Mouse (Mus musculus) thymus, adult 2 months (tissue): Measurements from ENCODE around the gene Bphl.

Experiments used
- CTCF ChIP-seq: fragments of 200-500 bp; IDR thresholded peaks from 2 replicates; pipeline ENCODE4 v1.5.1; 2012; ENCODE audit warnings: mild to moderate bottlenecking, control low read depth, low read length, moderate library complexity, borderline replicate concordance; ENCODE audit not compliant: control insufficient read depth, poor library complexity, insufficient read depth; ENCODE audit errors: extremely low read depth
- POLR2A ChIP-seq: fragments of 200-500 bp; IDR thresholded peaks from 2 replicates; pipeline ENCODE4 v1.6.1; 2012; ENCODE audit warnings: mild to moderate bottlenecking, low read length, control low read depth, moderate library complexity; ENCODE audit not compliant: control insufficient read depth, poor library complexity, insufficient read depth; ENCODE audit errors: extremely low read depth

GRCm38 (mm10) chr13:34109677-34110058 lies 72.3 kb downstream of the Bphl start:
- TF ChIP-seq POLR2A (no peak), CTCF (no peak)
